Mouse (Mus musculus) right cerebral cortex, postnatal 36 days (tissue): ENCODE measurements around the gene Grik2.

ENCODE experiments used
- DNase-seq, 2 experiments: peaks; one replicate each; pipeline ENCODE4 v3.0.0; 2022; ENCODE audit warnings: low spot score in 2 of 2, mixed read lengths in 1 of 2

Grik2 gene

DNA sequence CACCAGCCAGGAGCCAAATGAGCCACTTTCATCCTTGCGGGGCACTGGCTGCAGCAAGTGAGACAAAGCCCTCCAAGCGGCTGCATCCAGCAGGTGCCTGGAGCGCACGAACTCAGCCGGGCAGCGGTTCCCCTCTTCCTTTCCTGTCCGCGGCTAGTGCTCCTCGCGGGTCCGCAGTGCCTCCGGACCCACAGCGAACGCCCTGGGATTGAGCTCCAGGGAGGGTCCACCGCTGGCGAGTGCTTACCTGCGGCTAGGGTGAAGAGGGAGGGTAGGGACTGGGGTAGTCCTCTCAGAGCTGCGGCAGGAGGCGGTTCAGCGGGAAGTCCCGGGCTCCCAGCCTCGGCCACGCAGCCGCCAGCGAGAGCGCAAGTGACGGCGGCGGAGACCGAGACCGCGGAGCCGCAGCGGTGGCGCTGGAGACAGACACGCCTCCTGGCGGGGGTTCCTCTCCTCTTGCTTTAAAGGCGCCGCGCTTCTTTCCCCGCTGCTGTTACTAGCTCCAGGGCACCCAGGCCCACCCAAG is at the start of gene Grik2:
Gene Grik2, minus strand, starts transcription at position 386 of the 526 bp plus-strand sequence.
- peak; percentile 77 to 80 for DNase-seq

DNA sequence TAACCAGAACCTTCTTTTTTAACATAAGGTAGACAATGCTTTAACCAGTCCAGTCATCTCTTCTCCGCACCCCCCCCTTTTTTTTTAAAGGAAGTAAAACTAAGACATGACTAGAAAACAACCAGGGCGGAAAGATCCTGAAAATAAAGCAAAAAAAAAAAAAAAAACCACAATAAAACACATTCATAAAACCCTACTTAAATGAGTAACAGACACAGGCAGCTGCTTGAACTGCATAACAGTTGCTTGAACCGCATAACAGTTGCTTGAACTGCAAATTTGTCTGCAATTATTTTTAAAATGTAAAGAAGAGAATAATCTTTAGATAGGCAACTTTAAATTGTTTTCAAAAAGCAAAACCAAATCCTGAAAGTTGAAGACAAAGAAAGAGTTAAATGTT is 45.8 kb upstream of the Grik2 start:
- no peak for DNase-seq

DNA sequence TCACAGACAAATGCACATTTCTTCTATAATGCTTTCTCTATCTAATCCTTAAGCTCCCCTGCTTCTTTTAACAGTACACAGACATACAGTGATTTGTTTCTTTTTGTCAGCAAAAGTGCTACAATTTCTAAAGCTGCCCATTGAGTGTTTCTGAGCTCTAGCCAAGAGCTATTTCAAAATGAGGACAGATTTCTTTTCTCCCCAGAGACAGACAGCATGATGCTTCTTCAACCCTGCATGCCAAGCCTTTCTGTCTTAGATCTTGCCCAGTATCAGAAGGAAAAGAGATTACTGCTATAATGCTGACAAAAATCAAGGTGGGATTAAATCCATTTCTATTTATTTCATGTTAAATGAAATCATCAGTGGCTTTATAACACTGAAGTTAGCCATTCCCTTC is 18.7 kb upstream of the Grik2 start:
- no peak for DNase-seq

DNA sequence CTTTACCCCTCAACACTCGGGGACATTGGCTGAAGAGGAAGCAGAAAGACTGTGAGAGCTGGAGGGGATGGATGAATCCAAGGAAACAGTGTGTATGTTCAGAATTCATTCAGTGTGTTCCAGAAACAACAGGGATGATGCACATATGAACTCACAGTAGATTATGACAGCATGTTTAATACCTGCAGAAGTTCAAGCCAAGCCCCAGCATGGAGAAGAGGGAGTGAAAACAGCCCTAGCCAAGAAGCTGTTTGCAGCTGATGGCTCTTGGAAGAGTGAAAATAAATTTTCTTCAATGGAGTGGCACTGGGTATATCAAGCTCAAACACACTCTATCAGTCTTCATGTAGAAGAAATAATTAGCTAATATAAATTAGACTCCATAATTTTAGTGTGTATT is 12.4 kb upstream of the Grik2 start:
- no peak for DNase-seq

DNA sequence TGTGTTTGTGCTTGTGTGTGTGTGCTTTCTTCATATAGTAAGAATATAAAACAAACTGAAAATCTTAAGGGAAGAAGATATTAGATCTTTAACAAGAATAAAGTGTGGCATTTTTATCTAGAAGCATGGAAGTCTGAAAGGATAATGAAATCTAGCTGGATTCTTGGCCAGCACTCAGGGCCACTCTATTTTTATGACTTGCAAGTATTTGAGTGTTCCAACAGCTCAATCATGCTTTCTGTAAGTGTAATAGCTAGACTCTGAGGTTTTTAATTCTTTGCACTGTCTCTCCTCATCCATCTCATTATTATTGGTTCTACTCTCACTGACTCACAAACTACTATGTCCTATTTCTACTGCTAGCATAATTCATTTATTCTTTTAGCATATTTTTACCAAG is 5.6 kb upstream of the Grik2 start:
- no peak for DNase-seq

- no peak for DNase-seq
Observed at GRCm38 (mm10) chr10:49790326-49790725, 1.8 kb upstream of the Grik2 start.

GRCm38 (mm10) chr10:49789711-49790110 is 1.1 kb upstream of the Grik2 start:
- DNase-seq: no peak

GRCm38 (mm10) chr10:49788914-49789313 is 348 bp upstream of the Grik2 start:
- DNase-seq: no peak

GRCm38 (mm10) chr10:49786630-49787029 is 1.9 kb downstream of the Grik2 start:
- DNase-seq: no peak

DNA sequence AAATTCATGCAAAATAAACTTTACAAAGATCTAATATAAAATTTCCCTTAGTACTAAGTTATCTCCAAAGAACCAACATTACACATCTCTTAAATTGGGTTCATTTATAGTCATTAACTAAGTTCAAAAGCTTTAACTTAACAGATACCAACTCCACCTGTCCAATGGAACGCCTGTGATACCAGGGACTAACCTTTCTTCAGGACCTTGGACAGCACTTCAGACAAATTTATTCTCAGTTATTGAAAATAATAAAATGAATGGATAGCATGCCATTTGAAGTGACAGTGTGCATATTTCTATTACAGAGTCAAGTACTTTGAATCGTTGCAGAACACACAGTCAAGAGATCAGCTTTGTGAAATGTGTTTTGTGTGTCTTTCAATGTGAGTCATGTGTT is 3.1 kb downstream of the Grik2 start:
- no peak for DNase-seq

GRCm38 (mm10) chr10:49784831-49785230 is 3.7 kb downstream of the Grik2 start:
- DNase-seq: no peak

- peak in 1 of 2 experiments; percentile 38 for DNase-seq
Observed at GRCm38 (mm10) chr10:49782741-49783691, 5.5 kb downstream of the Grik2 start.

DNA sequence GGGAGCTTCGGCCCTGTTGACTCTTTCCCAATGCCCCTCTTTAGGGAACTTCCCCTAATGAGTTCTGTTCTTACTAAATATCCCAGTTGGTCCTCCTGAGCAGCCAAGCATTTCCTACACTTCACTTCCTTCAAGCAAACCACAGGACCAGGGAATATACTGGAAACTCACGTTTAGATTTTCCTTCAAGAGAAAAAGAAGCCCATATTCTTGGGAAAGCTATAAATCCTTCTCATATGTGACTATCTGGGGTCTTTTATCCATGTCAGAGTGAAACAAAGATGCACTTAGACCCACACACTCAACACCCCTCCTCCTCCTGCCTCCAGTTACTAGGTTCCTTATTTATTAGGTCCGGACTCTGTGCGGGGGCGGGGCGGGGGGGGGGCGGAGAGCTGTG is 6.5 kb downstream of the Grik2 start:
- DNase-seq: no peak

GRCm38 (mm10) chr10:49780430-49780829 is 8.1 kb downstream of the Grik2 start:
- peak in 1 of 2 experiments; percentile 36 for DNase-seq

- DNase-seq: no peak
Observed at GRCm38 (mm10) chr10:49768897-49769296, 19.7 kb downstream of the Grik2 start.

- DNase-seq: no peak
Observed at GRCm38 (mm10) chr10:49767556-49767955, 21.0 kb downstream of the Grik2 start.

DNA sequence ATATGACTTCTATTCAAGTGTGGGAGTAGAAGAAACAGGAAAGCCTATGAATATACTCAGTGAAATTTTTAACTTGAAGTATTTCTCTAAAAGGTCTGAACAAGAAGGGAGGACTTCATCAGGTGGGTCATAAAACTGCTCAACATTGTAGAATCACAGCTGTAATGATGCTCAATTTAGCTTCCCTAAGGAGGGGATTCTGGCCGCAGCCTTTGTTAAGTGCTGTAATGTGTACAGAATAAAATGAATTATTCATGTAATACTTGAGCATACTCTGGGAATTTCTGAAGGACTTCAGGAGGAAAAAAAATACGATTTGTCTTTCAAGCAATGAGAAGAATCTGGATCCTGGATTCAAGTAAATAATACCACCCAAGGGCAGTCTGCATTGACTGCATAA is 26.0 kb downstream of the Grik2 start:
- no peak for DNase-seq

GRCm38 (mm10) chr10:49751769-49752168 is 36.8 kb downstream of the Grik2 start:
- DNase-seq: no peak

DNA sequence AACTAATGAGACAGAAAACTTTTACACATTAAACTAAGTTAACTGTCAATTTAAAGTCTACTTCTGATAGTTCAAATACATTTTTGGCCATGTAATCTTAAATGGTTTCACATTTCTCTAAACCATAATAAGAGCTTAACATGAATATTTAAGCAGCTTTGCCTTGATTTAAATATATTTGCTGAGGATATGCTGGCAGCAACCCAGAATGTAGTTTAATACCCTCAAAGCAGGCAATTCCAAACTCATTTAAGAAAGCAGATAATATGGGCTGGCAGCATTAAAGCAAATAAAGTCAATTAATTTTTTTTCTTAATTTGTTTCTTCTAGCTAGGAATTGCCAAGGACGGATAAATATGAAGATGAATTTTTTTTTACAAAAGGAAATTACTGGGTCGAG is 56.7 kb downstream of the Grik2 start:
- no peak for DNase-seq

DNA sequence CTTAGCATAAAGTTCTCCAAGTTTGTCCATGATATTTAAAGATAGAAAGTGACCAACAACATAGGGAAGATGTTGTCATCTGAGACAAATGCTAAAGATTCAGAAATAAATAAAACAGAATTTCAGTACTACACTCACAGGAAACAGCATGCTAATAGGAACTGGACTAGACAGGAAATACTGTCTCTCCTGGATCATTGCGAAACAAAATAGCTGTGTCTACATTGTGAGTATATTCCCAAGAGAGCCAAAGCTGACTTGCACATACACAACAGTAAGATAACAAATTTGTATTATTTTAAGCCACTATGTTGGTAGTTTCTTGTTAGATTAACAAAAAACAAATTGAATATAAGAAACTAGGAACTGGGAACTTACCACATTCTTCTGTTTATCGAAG is 64.9 kb downstream of the Grik2 start:
- DNase-seq: no peak

- no peak for DNase-seq
Observed at GRCm38 (mm10) chr10:49716856-49717255, 71.7 kb downstream of the Grik2 start.

DNA sequence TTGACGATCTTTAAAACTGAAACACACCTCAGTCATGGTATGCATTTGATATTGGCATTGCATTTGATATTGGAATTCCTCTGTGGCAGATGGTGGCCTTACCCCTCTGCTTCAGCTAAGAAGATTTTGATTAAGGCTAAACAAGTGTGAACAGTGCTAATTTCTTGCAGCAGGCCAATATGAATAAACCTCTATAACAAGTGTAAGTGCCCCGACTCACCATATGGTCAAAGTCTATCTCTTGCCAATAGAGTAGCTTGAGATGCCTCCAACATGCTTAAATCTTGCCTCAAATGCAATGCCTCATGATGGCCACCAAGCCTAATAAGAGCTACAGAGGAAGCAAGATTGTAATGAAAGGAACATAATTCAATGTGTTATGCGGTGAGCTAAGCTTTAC is 78.8 kb downstream of the Grik2 start:
- DNase-seq: no peak

- no peak for DNase-seq
Observed at GRCm38 (mm10) chr10:49704446-49704845, 84.1 kb downstream of the Grik2 start.
